Mouse (Mus musculus) cortical plate, adult 2 months (tissue): ENCODE data around the gene Tmprss12.

Experiments used
- CTCF ChIP-seq: fragments of 200-500 bp; IDR thresholded peaks from 2 replicates; pipeline ENCODE4 v1.5.1; 2011; ENCODE audit warnings: mild to moderate bottlenecking, control low read depth, low read length; ENCODE audit not compliant: insufficient read depth; ENCODE audit errors: extremely low read depth
- POLR2A ChIP-seq: fragments of 200-500 bp; IDR thresholded peaks from 2 replicates; pipeline ENCODE4 v1.6.1; 2011; ENCODE audit warnings: mild to moderate bottlenecking, low read length, control low read depth; ENCODE audit not compliant: insufficient read depth; ENCODE audit errors: extremely low read depth

DNA sequence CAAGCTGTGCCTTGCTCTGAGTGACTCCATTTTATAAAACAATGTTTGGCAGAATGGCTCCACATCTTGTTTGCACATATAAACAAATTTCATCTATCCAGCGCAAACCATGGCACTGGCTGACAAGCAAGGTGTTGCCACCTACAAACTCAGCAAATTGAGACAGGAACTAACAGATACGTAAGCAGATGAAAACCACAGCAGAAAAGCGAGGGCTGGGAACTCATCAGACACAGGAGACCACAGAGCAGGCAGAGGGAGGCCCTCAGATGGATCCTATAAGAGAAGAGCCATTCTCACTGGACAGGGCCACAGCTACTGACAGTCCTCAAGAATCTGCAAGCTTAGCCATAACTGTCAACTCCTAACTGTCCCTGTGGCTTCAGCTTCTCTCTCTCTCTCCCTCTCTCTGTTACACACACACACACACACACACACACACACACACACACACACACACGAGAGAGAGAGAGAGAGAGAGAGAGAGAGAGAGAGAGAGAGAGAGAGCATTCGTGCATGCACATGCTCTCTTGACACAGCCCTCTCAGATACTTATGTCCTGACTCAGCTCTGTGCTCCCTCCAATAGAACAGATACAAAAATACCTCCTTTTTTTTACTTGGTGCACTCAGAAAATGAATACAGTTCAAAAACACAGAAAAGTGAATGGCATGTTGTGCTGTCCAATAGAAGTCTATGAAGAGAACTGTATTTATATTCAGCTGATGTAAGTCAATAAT is 14.9 kb upstream of the Tmprss12 start:
- TF ChIP-seq CTCF = no peak
- no peak for TF ChIP-seq POLR2A
